Mouse (Mus musculus): ENCODE results near the gene Lamtor2. TPM values are rescaled to one million over a fixed set of nuclear protein-coding genes. Genes with fewer than 3 reads are reported as not detected.
"Not testable (repeated sequence)": the region's sequence is repeated elsewhere in the genome, so short reads cannot be mapped to it uniquely, and the experiment has no call there.

Lamtor2 gene
- polyA plus RNA-seq, 1 experiment from 2014 or later = 140 TPM

GRCm38 (mm10) chr3:88578498-88579424, 25.9 kb upstream of the Lamtor2 start:
- H3K4me2 ChIP-seq (replicated peaks) = peak overlapping the region; percentile 85
- no peaks in the 10 kb centered on the region for H3K27me3 ChIP-seq
- peak; percentile 38; the same call in 1 of the 2 replicates for ATAC-seq (ENCODE audit: low FRiP score)
- H3K27ac ChIP-seq = no peak overlapping the region
- H3K9me3 ChIP-seq (replicated peaks) = no peaks in the 10 kb centered on the region
- H3K36me3 ChIP-seq = peaks cover 25% of the 10 kb centered on the region
- peak overlapping the region; percentile 87 for H3K4me3 ChIP-seq
- peaks cover 10% of the 10 kb centered on the region for H3K4me1 ChIP-seq
- 45% methylated on average over 8 of the region's 8 CpGs for WGBS
- H3K9ac ChIP-seq = no peak overlapping the region

GRCm38 (mm10) chr3:88577846-88578245, 25.0 kb upstream of the Lamtor2 start:
- not testable (repeated sequence) for H3K27ac ChIP-seq; H3K9ac ChIP-seq; H3K9me3 ChIP-seq (replicated peaks); H3K4me3 ChIP-seq; H3K4me1 ChIP-seq; H3K4me2 ChIP-seq (replicated peaks); ATAC-seq (ENCODE audit: low FRiP score); H3K27me3 ChIP-seq
- WGBS = 88% methylated on average over 5 of the region's 5 CpGs
- peaks cover 16% of the 10 kb centered on the region for H3K36me3 ChIP-seq

- 90% methylated on average over 3 of the region's 3 CpGs for WGBS
- no peak for ATAC-seq (ENCODE audit: low FRiP score)
- Histone ChIP-seq H3K4me3 (no peak within 1 kb of the TSS), H3K4me2 (replicated peaks) (no peak within 1 kb of the TSS), H3K9ac (no peak within 1 kb of the TSS), H3K27ac (no peak within 1 kb of the TSS), H3K9me3 (replicated peaks) (no peaks in the 10 kb centered on the region), H3K4me1 (peaks cover 6% of the 10 kb centered on the region), H3K27me3 (no peaks in the 10 kb centered on the region), H3K36me3 (0 out of 2 replicates have a peak, but pooled peaks cover 2% of the 10 kb centered on the region)
These were observed 22.7 kb upstream of the Lamtor2 start, which contains the start of gene Ssr2 for GRCm38 (mm10) chr3:88575540-88575939. Gene Ssr2 (plus strand): TSS chr3:88575876.

- Histone ChIP-seq H3K27me3 (no peaks in the 10 kb centered on the region), H3K4me2 (replicated peaks) (no peak overlapping the region), H3K9ac (no peak overlapping the region), H3K4me1 (no peaks in the 10 kb centered on the region), H3K9me3 (replicated peaks) (no peaks in the 10 kb centered on the region), H3K27ac (no peak overlapping the region), H3K4me3 (no peak overlapping the region), H3K36me3 (peaks cover 18% of the 10 kb centered on the region)
- 84% methylated on average over 2 of the region's 2 CpGs for WGBS
- ATAC-seq (ENCODE audit: low FRiP score) = no peak
These were observed 20.9 kb upstream of the Lamtor2 start for GRCm38 (mm10) chr3:88573810-88574209.

GRCm38 (mm10) chr3:88572835-88573234, 20.0 kb upstream of the Lamtor2 start:
- no peak overlapping the region for H3K4me2 ChIP-seq (replicated peaks)
- no peak overlapping the region for H3K9ac ChIP-seq
- peaks cover 28% of the 10 kb centered on the region for H3K36me3 ChIP-seq
- no peak overlapping the region for H3K4me3 ChIP-seq
- ATAC-seq (ENCODE audit: low FRiP score) = no peak
- H3K27me3 ChIP-seq = no peaks in the 10 kb centered on the region
- no peaks in the 10 kb centered on the region for H3K4me1 ChIP-seq
- no peak overlapping the region for H3K27ac ChIP-seq
- WGBS = 77% methylated on average over 2 of the region's 2 CpGs
- no peaks in the 10 kb centered on the region for H3K9me3 ChIP-seq (replicated peaks)

GRCm38 (mm10) chr3:88571856-88572255, 19.0 kb upstream of the Lamtor2 start:
- H3K4me1 ChIP-seq = no peaks in the 10 kb centered on the region
- H3K36me3 ChIP-seq = peaks cover 38% of the 10 kb centered on the region
- no peak for ATAC-seq (ENCODE audit: low FRiP score)
- H3K9me3 ChIP-seq (replicated peaks) = no peaks in the 10 kb centered on the region
- 91% methylated on average over 1 of the region's 1 CpGs for WGBS
- H3K27me3 ChIP-seq = no peaks in the 10 kb centered on the region
- H3K4me3 ChIP-seq = no peak overlapping the region
- no peak overlapping the region for H3K4me2 ChIP-seq (replicated peaks)
- H3K9ac ChIP-seq = no peak overlapping the region
- no peak overlapping the region for H3K27ac ChIP-seq

GRCm38 (mm10) chr3:88570341-88570740, 17.5 kb upstream of the Lamtor2 start:
- 95% methylated on average over 10 of the region's 10 CpGs for WGBS
- Histone ChIP-seq H3K9ac (no peak overlapping the region), H3K4me3 (no peak overlapping the region), H3K36me3 (peaks cover 53% of the 10 kb centered on the region), H3K27me3 (no peaks in the 10 kb centered on the region), H3K9me3 (replicated peaks) (no peaks in the 10 kb centered on the region), H3K4me1 (no peaks in the 10 kb centered on the region), H3K27ac (no peak overlapping the region), H3K4me2 (replicated peaks) (no peak overlapping the region)
- ATAC-seq (ENCODE audit: low FRiP score) = no peak

- 92% methylated on average over 5 of the region's 5 CpGs for WGBS
- no peak for ATAC-seq (ENCODE audit: low FRiP score)
- H3K9me3 ChIP-seq (replicated peaks) = no peaks in the 10 kb centered on the region
- H3K36me3 ChIP-seq = peaks cover 59% of the 10 kb centered on the region
- no peak overlapping the region for H3K9ac ChIP-seq
- no peak overlapping the region for H3K27ac ChIP-seq
- no peaks in the 10 kb centered on the region for H3K27me3 ChIP-seq
- H3K4me1 ChIP-seq = no peaks in the 10 kb centered on the region
- no peak overlapping the region for H3K4me2 ChIP-seq (replicated peaks)
- H3K4me3 ChIP-seq = no peak overlapping the region
These were observed 16.8 kb upstream of the Lamtor2 start for GRCm38 (mm10) chr3:88569694-88570093.

GRCm38 (mm10) chr3:88569093-88569492, 16.2 kb upstream of the Lamtor2 start:
- ATAC-seq (ENCODE audit: low FRiP score) = no peak
- Histone ChIP-seq H3K27ac (no peak overlapping the region), H3K9ac (no peak overlapping the region), H3K36me3 (peaks cover 65% of the 10 kb centered on the region), H3K9me3 (replicated peaks) (no peaks in the 10 kb centered on the region), H3K4me3 (no peak overlapping the region), H3K27me3 (no peaks in the 10 kb centered on the region), H3K4me1 (no peaks in the 10 kb centered on the region), H3K4me2 (replicated peaks) (no peak overlapping the region)
- 100% methylated on average over 2 of the region's 2 CpGs for whole genome bisulfite sequencing

GRCm38 (mm10) chr3:88568615-88569014, 15.7 kb upstream of the Lamtor2 start:
- WGBS = 96% methylated on average over 2 of the region's 2 CpGs

GRCm38 (mm10) chr3:88567892-88568291, 15.0 kb upstream of the Lamtor2 start:
- ATAC-seq (ENCODE audit: low FRiP score) = no peak
- H3K27ac ChIP-seq = no peak overlapping the region
- H3K9me3 ChIP-seq (replicated peaks) = no peaks in the 10 kb centered on the region
- H3K4me2 ChIP-seq (replicated peaks) = no peak overlapping the region
- H3K36me3 ChIP-seq = peaks cover 77% of the 10 kb centered on the region
- no peaks in the 10 kb centered on the region for H3K27me3 ChIP-seq
- peaks cover 10% of the 10 kb centered on the region for H3K4me1 ChIP-seq
- no peak overlapping the region for H3K9ac ChIP-seq
- 96% methylated on average over 6 of the region's 6 CpGs for WGBS
- H3K4me3 ChIP-seq = no peak overlapping the region

More at GRCm38 (mm10) chr3:88568615-88569014, 15.7 kb upstream of the Lamtor2 start:
- peaks cover 70% of the 10 kb centered on the region for H3K36me3 ChIP-seq
- peaks cover 3% of the 10 kb centered on the region; the same call in 1 of the 2 replicates for H3K4me1 ChIP-seq
- ATAC-seq (ENCODE audit: low FRiP score) = no peak
- H3K9me3 ChIP-seq (replicated peaks) = no peaks in the 10 kb centered on the region
- H3K27ac ChIP-seq = no peak overlapping the region
- no peak overlapping the region for H3K4me3 ChIP-seq
- no peaks in the 10 kb centered on the region for H3K27me3 ChIP-seq
- H3K4me2 ChIP-seq (replicated peaks) = no peak overlapping the region
- H3K9ac ChIP-seq = no peak overlapping the region

- Histone ChIP-seq H3K27ac (no peak overlapping the region), H3K27me3 (no peaks in the 10 kb centered on the region), H3K9me3 (replicated peaks) (no peaks in the 10 kb centered on the region), H3K4me1 (peaks cover 23% of the 10 kb centered on the region), H3K9ac (0 out of 2 replicates have a peak overlapping the region, but pooled peaks have one; percentile 0), H3K4me3 (no peak overlapping the region), H3K36me3 (peaks cover 88% of the 10 kb centered on the region), H3K4me2 (replicated peaks) (no peak overlapping the region)
- 87% methylated on average over 4 of the region's 4 CpGs for WGBS
- ATAC-seq (ENCODE audit: low FRiP score) = no peak
These were observed 13.7 kb upstream of the Lamtor2 start for GRCm38 (mm10) chr3:88566536-88567061.

All from hindbrain, embryonic 12.5 days (tissue).